Mouse (Mus musculus) liver, embryonic 14 days (tissue): ENCODE measurements around the gene Foxr2. TPM values are rescaled to one million over a fixed set of nuclear protein-coding genes. Genes with fewer than 3 reads are reported as not detected.

Experiments
- polyA plus RNA-seq: library from polyadenylated mRNA; depleted of rRNA; stranded (reverse); fragments of >200 nt; gene quantifications from 2 replicates; pipeline ENCODE4 v1.2.3, GENCODE M21; 2012; rRNA removed

The Foxr2 gene
- not detected in 2 replicates for polyA plus RNA-seq

DNA sequence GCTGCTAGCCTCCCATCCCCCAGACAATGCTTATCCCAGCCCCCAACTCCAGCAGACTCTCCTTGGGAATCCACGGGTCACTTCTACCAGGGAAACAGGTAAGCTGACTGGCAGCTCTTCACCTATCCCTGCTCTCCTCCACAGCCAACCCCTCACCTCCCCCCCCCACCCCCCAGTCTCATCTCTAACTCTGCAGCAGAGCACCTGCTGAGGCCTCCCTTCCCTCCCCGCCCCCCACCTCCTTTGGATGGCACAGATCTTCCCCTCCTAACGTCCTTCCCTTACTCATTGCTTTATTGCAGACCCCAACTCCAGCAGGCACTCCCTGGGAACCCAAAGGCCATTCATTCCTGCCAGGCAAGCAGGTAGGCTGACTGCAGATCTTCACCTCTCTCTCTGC, at the start of gene Foxr2:
Foxr2 (plus strand) TSS at position 301 of the 400 bp plus-strand sequence.

DNA sequence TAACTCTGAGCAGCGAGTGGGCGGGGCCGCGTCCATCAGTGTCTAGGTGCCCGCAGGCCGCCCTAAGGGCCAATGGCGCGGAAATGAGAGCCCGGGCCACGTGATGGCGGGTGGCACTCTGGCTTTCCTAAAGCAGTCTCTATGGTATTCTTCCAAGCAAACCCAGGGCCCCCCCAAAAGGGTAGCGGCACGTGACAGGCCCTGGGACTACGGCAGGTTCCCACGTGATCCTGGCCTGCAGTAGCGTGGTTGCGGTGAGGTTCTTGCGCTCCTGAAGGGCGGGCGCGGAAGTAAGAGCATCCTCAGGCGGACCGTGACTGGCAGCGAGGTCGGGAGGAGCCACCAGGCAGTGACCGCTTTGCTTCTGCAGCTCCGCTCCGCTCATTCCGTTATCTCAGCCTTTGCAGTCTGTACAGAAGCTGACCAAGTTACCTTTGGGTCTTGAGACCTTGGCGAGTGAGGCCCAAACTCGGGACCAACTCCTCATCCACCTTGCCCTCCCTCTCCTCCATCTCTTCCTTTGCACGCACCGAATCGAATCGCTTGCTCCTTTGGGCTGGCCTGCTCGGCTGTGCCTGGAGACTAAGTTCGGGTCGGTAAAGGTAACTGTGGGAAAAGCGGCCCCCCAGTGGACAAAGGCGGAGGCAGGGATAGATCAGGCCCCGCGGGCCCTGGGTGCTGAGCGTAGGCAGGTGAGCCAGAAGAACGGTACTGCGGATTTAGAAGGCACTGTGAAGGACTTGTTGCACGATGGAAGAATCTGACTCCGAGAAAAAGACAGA, 21.3 kb downstream of the Foxr2 start, which contains the start of gene Rragb:
Rragb (plus strand) TSS at position 248 of the 782 bp plus-strand sequence.

Other genes with a start within 250 kb of the Foxr2 start
- 0.19 and 0.22 TPM in 2 replicates for gene Usp51, start 112.3 kb upstream of the Foxr2 start, polyA plus RNA-seq
- 4.3 and 4.5 TPM in 2 replicates for gene Mageh1, start 81.2 kb upstream of the Foxr2 start, polyA plus RNA-seq
- gene Rragb, start 21.2 kb downstream of the Foxr2 start, polyA plus RNA-seq = 0.84 and 1.1 TPM in 2 replicates
- 0.25 and 0.29 TPM in 2 replicates for gene Klf8, start 118.7 kb downstream of the Foxr2 start, polyA plus RNA-seq